Mouse (Mus musculus): Measurements from ENCODE around the gene Nt5c3. TPM values are rescaled to one million over a fixed set of nuclear protein-coding genes. Genes with fewer than 3 reads are reported as not detected.
A peak's percentile ranks its signal among the peaks of the same experiment; 100 is the strongest.

Gene Nt5c3
- polyA plus RNA-seq (2012; rRNA removed): 52.6 and 54.6 TPM in 2 replicates

DNA sequence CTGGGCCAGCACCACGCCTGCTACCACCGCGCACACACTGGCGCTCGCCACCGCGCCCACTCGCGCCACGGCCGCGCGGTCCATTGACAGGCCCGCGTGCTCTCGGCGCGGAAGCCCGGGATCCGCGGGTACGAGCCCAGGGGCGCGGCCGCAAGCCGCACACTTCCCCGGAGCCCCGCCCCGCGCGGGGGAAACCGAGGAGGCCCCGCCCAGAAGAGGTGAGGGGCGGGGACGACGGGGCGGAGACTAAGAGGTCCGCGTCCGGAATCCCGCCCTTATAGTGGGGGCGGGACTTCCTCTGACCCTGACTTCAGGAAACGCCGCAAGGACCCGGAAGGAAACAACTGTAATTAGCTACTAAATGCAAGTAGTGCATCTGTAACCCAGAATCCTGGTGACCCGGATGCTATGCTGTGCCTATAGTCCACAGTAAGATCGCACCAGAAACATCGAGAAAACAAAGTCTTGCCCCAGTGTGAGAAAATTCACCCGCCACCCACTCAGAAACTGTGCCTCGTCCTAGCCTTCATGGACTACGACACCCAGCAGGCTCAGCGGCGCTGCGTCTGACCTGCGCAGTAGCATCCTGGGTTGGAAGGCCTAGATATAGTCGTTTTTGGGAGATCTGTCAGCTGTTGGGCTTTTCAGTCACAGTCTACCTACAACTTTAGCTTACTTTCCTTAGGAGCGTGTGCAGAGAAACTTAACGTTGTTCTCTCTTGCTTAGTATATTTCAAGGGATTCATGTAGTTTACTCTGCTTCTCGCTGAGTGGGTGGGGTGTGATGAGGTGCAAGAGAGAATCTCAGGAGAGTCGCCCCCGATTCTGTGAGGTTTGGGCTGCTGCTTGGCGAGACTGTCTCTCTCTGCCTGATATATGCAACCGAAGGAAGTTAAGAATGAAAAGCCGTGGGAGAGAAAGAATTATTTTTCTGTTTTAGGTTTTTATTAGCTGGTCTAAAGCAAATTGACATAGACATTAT lies at the start of gene Nt5c3, which contains the start of gene Vmn1r4:
Gene Nt5c3, minus strand, starts transcription at position 207 of the 982 bp plus-strand sequence.
Gene Vmn1r4, plus strand, starts transcription at position 290 of the 982 bp plus-strand sequence.
- Histone ChIP-seq H3K4me3 (ENCODE audit: insufficient read depth, low read length) (peak within 1 kb of the TSS; percentile 44), H3K4me1 (ENCODE audit: control insufficient read depth, insufficient read depth, low read length) (peaks cover 2% of the 10 kb centered on the region; the same call in 1 of the 2 replicates), H3K27ac (ENCODE audit: insufficient read depth, low read length) (peak within 1 kb of the TSS; percentile 66)
- TF ChIP-seq CTCF (IDR thresholded peaks at IDR 0.05; ENCODE audit: extremely low read depth, insufficient read depth, low read length) (no peak), POLR2A (IDR thresholded peaks at IDR 0.05; ENCODE audit: extremely low read depth, insufficient read depth, low read length) (peak; percentile 66)

DNA sequence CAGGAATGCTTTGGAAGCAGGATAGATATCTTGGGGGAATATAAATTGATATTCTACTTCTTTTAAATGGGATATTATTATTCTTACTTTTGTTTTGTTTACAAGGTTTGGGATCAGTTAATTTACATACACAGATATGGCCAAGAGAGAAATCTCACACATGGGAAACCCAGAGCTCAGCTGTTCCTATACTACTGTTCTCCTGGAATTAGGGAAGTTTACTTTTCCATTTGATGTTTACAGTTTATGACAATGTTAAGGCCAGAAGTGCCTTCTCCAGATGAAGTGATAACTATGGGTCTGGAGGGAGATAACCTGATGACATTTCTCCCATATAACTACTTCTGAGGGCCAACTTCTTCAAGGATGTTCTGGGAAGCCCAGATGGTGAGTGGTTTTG lies 46.2 kb upstream of the Nt5c3 start, which contains the start of gene Vmn1r5:
Gene Vmn1r5, plus strand, starts transcription at position 301 of the 400 bp plus-strand sequence.
- Histone ChIP-seq H3K27ac (ENCODE audit: insufficient read depth, low read length) (no peak within 1 kb of the TSS), H3K4me3 (ENCODE audit: insufficient read depth, low read length) (no peak within 1 kb of the TSS), H3K4me1 (ENCODE audit: control insufficient read depth, insufficient read depth, low read length) (no peaks in the 10 kb centered on the region)
- TF ChIP-seq CTCF (IDR thresholded peaks at IDR 0.05; ENCODE audit: extremely low read depth, insufficient read depth, low read length) (no peak), POLR2A (IDR thresholded peaks at IDR 0.05; ENCODE audit: extremely low read depth, insufficient read depth, low read length) (no peak)

DNA sequence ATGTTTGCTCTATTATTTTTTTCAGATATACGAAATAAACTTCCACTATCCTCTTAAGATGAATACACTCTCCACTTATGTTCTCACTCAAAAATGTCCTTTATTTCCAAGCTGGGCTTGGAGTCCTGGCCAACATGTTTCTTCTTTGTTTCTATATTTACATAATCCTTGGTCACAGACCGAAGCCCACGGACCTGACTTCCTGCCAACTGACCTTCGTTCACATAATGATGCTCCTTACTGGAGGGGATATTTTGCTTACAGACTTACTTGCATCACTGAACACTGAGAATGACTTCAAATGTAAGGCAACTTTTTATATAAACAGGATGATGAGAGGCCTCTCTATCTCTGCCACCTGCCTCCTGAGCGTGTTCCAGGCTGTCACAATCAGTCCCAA lies 32.7 kb upstream of the Nt5c3 start:
- Histone ChIP-seq H3K4me1 (ENCODE audit: control insufficient read depth, insufficient read depth, low read length) (no peaks in the 10 kb centered on the region), H3K4me3 (ENCODE audit: insufficient read depth, low read length) (no peak overlapping the region), H3K27ac (ENCODE audit: insufficient read depth, low read length) (no peak overlapping the region)
- TF ChIP-seq CTCF (IDR thresholded peaks at IDR 0.05; ENCODE audit: extremely low read depth, insufficient read depth, low read length) (no peak), POLR2A (IDR thresholded peaks at IDR 0.05; ENCODE audit: extremely low read depth, insufficient read depth, low read length) (no peak)

DNA sequence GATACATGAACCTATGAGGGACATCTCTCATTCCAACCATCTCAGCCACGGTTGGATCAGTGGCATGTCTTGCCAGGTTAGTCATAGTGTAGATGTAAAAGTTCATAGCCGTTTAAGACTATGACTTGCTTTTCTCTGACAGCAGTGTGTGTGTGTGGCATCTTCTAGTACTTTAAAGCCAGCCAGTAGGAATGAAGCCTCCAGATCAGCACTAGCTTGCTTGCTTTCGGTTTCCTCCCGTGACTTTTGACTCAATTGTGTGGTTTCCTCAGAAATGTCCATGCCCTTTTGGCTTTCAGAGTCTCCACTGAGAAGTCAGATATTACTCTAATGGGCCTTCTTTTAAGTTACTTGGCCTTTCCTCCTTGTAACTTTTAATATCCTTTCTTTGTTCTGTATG lies 10.6 kb upstream of the Nt5c3 start:
- Histone ChIP-seq H3K27ac (ENCODE audit: insufficient read depth, low read length) (no peak overlapping the region), H3K4me1 (ENCODE audit: control insufficient read depth, insufficient read depth, low read length) (no peaks in the 10 kb centered on the region), H3K4me3 (ENCODE audit: insufficient read depth, low read length) (no peak overlapping the region)
- no peak for TF ChIP-seq CTCF (IDR thresholded peaks at IDR 0.05; ENCODE audit: extremely low read depth, insufficient read depth, low read length)

DNA sequence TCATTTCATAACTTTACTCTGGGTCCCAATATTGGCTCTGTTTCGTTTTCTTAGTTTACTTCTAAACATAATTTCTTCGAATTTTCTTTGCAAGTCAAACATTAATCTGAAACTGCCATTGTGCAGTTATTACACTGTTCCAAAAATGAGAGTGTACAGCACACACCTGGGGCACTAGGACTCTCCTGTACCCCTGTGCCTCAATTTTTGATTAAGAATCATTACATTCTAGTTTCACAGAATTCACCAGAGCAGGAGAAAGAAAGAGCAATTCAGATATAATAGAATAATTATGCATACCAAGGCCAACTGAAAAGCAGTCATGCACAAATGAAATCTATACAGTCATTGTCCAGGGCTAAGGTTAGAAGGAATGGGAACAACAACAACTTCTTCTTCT lies 8.7 kb upstream of the Nt5c3 start:
- no peak overlapping the region for H3K27ac ChIP-seq (ENCODE audit: insufficient read depth, low read length)
- TF ChIP-seq POLR2A (IDR thresholded peaks at IDR 0.05; ENCODE audit: extremely low read depth, insufficient read depth, low read length): no peak
- TF ChIP-seq CTCF (IDR thresholded peaks at IDR 0.05; ENCODE audit: extremely low read depth, insufficient read depth, low read length): no peak
- no peak overlapping the region for H3K4me3 ChIP-seq (ENCODE audit: insufficient read depth, low read length)
- H3K4me1 ChIP-seq (ENCODE audit: control insufficient read depth, insufficient read depth, low read length): no peaks in the 10 kb centered on the region

- H3K4me1 ChIP-seq (ENCODE audit: control insufficient read depth, insufficient read depth, low read length): no peaks in the 10 kb centered on the region
- TF ChIP-seq POLR2A (IDR thresholded peaks at IDR 0.05; ENCODE audit: extremely low read depth, insufficient read depth, low read length) (no peak), CTCF (IDR thresholded peaks at IDR 0.05; ENCODE audit: extremely low read depth, insufficient read depth, low read length) (no peak)
- no peak overlapping the region for H3K27ac ChIP-seq (ENCODE audit: insufficient read depth, low read length)
- no peak overlapping the region for H3K4me3 ChIP-seq (ENCODE audit: insufficient read depth, low read length)
Measured at GRCm38 (mm10) chr6:56931648-56932415, 8.1 kb upstream of the Nt5c3 start.

DNA sequence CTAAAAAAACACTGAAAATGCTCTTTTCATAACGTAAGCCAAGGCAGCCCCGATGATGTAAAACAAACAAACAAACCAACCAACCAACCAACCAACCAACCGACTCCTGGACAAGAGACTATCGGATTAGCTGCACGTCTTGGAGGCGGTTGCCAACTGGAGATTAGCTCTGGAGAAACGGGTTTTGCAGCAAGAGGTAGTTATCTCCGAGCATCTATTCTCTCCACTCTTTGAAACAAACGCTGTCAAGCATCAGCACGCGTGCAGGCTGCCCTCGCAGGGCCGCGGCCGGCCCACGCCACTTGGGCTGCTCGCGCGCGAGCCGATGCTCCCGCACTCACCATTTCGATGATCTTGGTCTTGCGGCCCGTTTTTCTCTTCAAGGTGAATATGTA lies 404 bp downstream of the Nt5c3 start:
- Histone ChIP-seq H3K27ac (ENCODE audit: insufficient read depth, low read length) (peak overlapping the region; percentile 66), H3K4me3 (ENCODE audit: insufficient read depth, low read length) (peak overlapping the region; percentile 44), H3K4me1 (ENCODE audit: control insufficient read depth, insufficient read depth, low read length) (peaks cover 2% of the 10 kb centered on the region; the same call in 1 of the 2 replicates)
- TF ChIP-seq POLR2A (IDR thresholded peaks at IDR 0.05; ENCODE audit: extremely low read depth, insufficient read depth, low read length) (no peak), CTCF (IDR thresholded peaks at IDR 0.05; ENCODE audit: extremely low read depth, insufficient read depth, low read length) (no peak)

DNA sequence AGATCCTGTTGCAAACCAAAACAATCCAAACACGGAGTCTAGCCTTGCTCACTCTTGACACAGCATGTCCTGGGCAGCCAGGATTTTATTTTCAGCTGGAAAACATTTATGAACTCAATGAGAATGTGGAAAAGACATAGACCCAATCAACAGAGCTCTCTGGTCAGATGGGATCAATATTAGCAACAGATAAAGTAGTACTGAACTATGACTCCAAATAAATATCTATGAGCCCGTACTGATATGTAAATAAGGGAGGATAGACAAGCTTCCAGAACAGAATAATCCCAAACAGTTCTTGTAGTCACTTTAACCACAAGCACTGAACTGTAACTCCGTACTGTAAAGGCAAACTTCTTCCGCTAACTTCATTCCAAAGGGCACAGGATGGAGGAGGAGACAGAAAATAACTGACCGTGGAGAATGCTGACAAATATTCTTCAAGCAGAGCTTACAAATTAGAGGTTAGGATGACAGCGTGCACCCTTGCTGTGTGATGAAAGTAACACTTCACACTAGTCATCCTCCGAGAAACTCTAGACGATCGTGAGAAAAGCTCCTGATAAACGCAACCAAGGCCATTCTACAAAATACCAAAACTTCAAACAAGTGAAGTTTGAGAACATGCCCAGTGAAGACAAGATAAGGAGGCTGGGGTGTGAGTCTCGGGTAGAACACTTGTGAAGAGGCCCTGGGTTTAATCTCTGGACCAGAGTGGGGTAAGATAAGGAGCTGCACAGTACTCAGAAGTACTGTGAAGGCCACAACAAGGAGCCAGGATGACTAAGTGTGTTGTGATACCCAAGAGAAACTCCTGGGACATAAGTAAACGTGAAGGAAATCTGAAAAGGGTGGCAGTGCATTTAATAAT lies 3.3 kb downstream of the Nt5c3 start:
- Histone ChIP-seq H3K27ac (ENCODE audit: insufficient read depth, low read length) (no peak overlapping the region), H3K4me1 (ENCODE audit: control insufficient read depth, insufficient read depth, low read length) (peaks cover 3% of the 10 kb centered on the region; the same call in 1 of the 2 replicates)
- TF ChIP-seq POLR2A (IDR thresholded peaks at IDR 0.05; ENCODE audit: extremely low read depth, insufficient read depth, low read length): no peak
- no peak for TF ChIP-seq CTCF (IDR thresholded peaks at IDR 0.05; ENCODE audit: extremely low read depth, insufficient read depth, low read length)

More for the DNA sequence above, 3.3 kb downstream of the Nt5c3 start:
- no peak overlapping the region for H3K4me3 ChIP-seq (ENCODE audit: insufficient read depth, low read length)

Measured in cortical plate, adult 2 months (tissue).